8 mouse cellular contexts compared by ENCODE assay signal in genomic region chr17:14201281-14201787, GRCm38 (mm10). TPM values are rescaled to one million over a fixed set of nuclear protein-coding genes. Genes with fewer than 3 reads are reported as not detected.
A peak's percentile ranks its signal among the peaks of the same experiment; 100 is the strongest.
DNase-seq lines count a peak whose midpoint lies in the region; ATAC-seq lines count a peak whose summit lies in the region.

No protein-coding gene starts in this region.

- H3K4me3 ChIP-seq in hindbrain, embryonic 13.5 days = no peak overlapping the region
- H3K4me3 ChIP-seq in limb, embryonic 12.5 days (replicated peaks) = no peak overlapping the region

- H3K27ac ChIP-seq in hindbrain, embryonic 13.5 days = no peak overlapping the region
- H3K27ac ChIP-seq in limb, embryonic 12.5 days = no peak overlapping the region

- peaks cover 88% of the 10 kb centered on the region for H3K27me3 ChIP-seq in hindbrain, embryonic 13.5 days
- H3K27me3 ChIP-seq in limb, embryonic 12.5 days = peaks cover 51% of the 10 kb centered on the region

- peak; percentile 43 for DNase-seq in right cerebral cortex, postnatal 14 days
- DNase-seq in right cerebral cortex, adult 18-20 months = no peak
- peak; percentile 89 for DNase-seq in testis, postnatal 14 days (ENCODE audit: low spot score)
- no peak for DNase-seq in frontal cortex, postnatal 36 days (ENCODE audit: low spot score in 2 of 2)
- DNase-seq in natural killer cell, adult 2 months (ENCODE audit: low spot score in 2 of 2) = no peak
- no peak for DNase-seq in lung, postnatal 4 days

- H3K9me3 ChIP-seq in hindbrain, embryonic 13.5 days = no peaks in the 10 kb centered on the region
- no peaks in the 10 kb centered on the region for H3K9me3 ChIP-seq in limb, embryonic 12.5 days

- ATAC-seq in hindbrain, embryonic 13.5 days (ENCODE audit: low FRiP score) = no peak
- no peak for ATAC-seq in limb, embryonic 12.5 days (ENCODE audit: insufficient number of reproducible peaks, insufficient read depth, low FRiP score, low TSS enrichment, low read depth)

- H3K9ac ChIP-seq in hindbrain, embryonic 13.5 days = peak overlapping the region; percentile 36; the same call in 1 of the 2 replicates
- H3K9ac ChIP-seq in limb, embryonic 12.5 days (replicated peaks) = no peak overlapping the region

- H3K4me2 ChIP-seq in hindbrain, embryonic 13.5 days = peak overlapping the region; percentile 95; the same call in 1 of the 2 replicates
- H3K4me2 ChIP-seq in limb, embryonic 12.5 days = peak overlapping the region; percentile 24

- 6% methylated on average over 12 of the region's 12 CpGs for WGBS in hindbrain, embryonic 13.5 days
- 18% methylated on average over 12 of the region's 12 CpGs for WGBS in limb, embryonic 12.5 days

- H3K36me3 ChIP-seq in hindbrain, embryonic 13.5 days = no peaks in the 10 kb centered on the region
- H3K36me3 ChIP-seq in limb, embryonic 12.5 days = peaks cover 4% of the 10 kb centered on the region; the same call in 1 of the 2 replicates

- H3K4me1 ChIP-seq in hindbrain, embryonic 13.5 days (replicated peaks) = peaks cover 32% of the 10 kb centered on the region
- peaks cover 42% of the 10 kb centered on the region for H3K4me1 ChIP-seq in limb, embryonic 12.5 days (replicated peaks)

RNA-seq across cellular contexts. Expression of gene Dact2, which starts 2.8 kb away (rescaled TPM):
- polyA plus RNA-seq in hindbrain, embryonic 13.5 days (2015; fragmentation: Nextera tagmentation; extraction: Ambion mirVana) = 0.53 and 1.0 TPM in 2 replicates
- 0.92 and 1.1 TPM in 2 replicates for polyA plus RNA-seq in limb, embryonic 12.5 days (2016; fragmentation: Nextera tagmentation; extraction: Ambion mirVana)

Comparison
In these comparisons a context has a peak if more than half of its experiments do, and no peak if none do; other contexts are left out.
1. DNase-seq: peak in right cerebral cortex, postnatal 14 days (single experiment) and testis, postnatal 14 days (single experiment); none in right cerebral cortex, adult 18-20 months (single experiment), frontal cortex, postnatal 36 days (0 of 2), natural killer cell, adult 2 months (0 of 2) and lung, postnatal 4 days (0 of 2).